Mouse (Mus musculus) bone marrow macrophage, adult 2 months (primary cell): ENCODE results near the gene Pdzd2.

Source experiments
- CTCF ChIP-seq: IDR thresholded peaks from 2 replicates; pipeline ENCODE4 v1.5.1; 2012; ENCODE audit warnings: low read depth, mild to moderate bottlenecking, low read length, moderate library complexity
- POLR2A ChIP-seq: IDR thresholded peaks from 2 replicates; pipeline ENCODE4 v1.6.1; 2012; ENCODE audit warnings: mild to moderate bottlenecking, low read depth, low read length, borderline replicate concordance

- TF ChIP-seq POLR2A: no peak
- TF ChIP-seq CTCF: no peak
These were observed 307.4 kb downstream of the Pdzd2 start for GRCm38 (mm10) chr15:12432320-12432719.
